Mouse (Mus musculus): ENCODE measurements around the gene Fiz1.

- TF ChIP-seq EP300 (IDR thresholded peaks at IDR 0.05; ENCODE audit: insufficient read depth, low read depth, low read length) (no peak), CTCF (IDR thresholded peaks at IDR 0.05) (no peak), POLR2A (IDR thresholded peaks at IDR 0.05; ENCODE audit: insufficient read depth, low read depth, low read length) (no peak)
Measured at GRCm38 (mm10) chr7:5044981-5045380, 30.5 kb upstream of the Fiz1 start.

All from heart, adult 2 months (tissue).